Mouse (Mus musculus): ENCODE measurements at regions not wholly inside any gene's neighbourhood (a gene's known extent, or its start where the extent isn't known, plus 50 kb on each side); places are given as distances from the start of the nearest gene placed in this dataset.

DNA sequence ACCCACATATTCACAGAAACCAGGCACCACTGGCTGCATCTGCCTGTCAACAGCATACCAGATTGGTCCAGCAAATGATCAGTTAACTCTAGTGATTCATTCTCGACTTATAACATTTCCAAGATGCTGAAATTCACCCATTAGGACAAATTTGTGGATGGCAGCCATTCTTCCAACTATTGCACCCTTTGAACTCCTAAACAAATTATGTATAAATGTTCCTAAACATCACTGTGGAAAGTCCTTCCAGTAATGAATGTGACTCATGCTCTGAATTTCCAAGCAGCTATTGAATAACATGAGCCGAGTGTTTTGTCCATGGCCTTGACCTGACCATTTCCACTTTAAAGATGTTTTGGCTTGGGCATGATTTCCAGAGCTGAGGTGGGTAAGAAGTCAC, 274.2 kb downstream of the Trib2 start:
- DNase-seq (ENCODE audit: low read depth, low spot score), result no peak
- TF ChIP-seq CHD2 (IDR thresholded peaks at IDR 0.05; ENCODE audit: low read depth, low read length) (no peak), HCFC1 (IDR thresholded peaks at IDR 0.05; ENCODE audit: borderline replicate concordance, insufficient read depth, low read length) (no peak), ZNF384 (IDR thresholded peaks at IDR 0.05; ENCODE audit: low read depth, low read length) (no peak), ZC3H11A (IDR thresholded peaks at IDR 0.05; ENCODE audit: borderline replicate concordance, low read depth, low read length) (no peak)
- H3K36me3 ChIP-seq (ENCODE audit: control insufficient read depth, insufficient read depth, low read length, poor library complexity, severe bottlenecking), result no peaks in the 10 kb centered on the region
- no peaks in the 10 kb centered on the region for H3K9me3 ChIP-seq (ENCODE audit: control insufficient read depth, insufficient read depth, low read depth, low read length)
- in situ Hi-C loops (cut with MboI; ENCODE audit: low sequenced_read_pairs in 2 of 2, unreplicated experiment in 2 of 2), result loop anchor here in 1 of 2 experiments (25.0 kb wide), 1 partner anchor 970 kb away; no protein-coding TSS in a partner anchor
- no peak overlapping the region for H3K9ac ChIP-seq (ENCODE audit: insufficient read depth, low read depth, low read length, poor library complexity, severe bottlenecking)
- no peak overlapping the region for H3K4me3 ChIP-seq (ENCODE audit: insufficient read depth in 1 of 2, low read depth in 1 of 2, low read length in 2 of 2, poor library complexity in 1 of 2, severe bottlenecking in 1 of 2)
- no peaks in the 10 kb centered on the region for H3K4me1 ChIP-seq (ENCODE audit: control insufficient read depth in 2 of 2, insufficient read depth in 2 of 2, low read length in 2 of 2, poor library complexity in 1 of 2)
- H3K27ac ChIP-seq (ENCODE audit: insufficient read depth, low read depth, low read length, poor library complexity, severe bottlenecking), result no peak overlapping the region

GRCm38 (mm10) chr12:15536852-15537368, 279.8 kb downstream of the Trib2 start:
- no peaks in the 10 kb centered on the region for H3K4me1 ChIP-seq (ENCODE audit: control insufficient read depth in 2 of 2, insufficient read depth in 2 of 2, low read length in 2 of 2, poor library complexity in 1 of 2)
- in situ Hi-C loops (cut with MboI; ENCODE audit: low sequenced_read_pairs in 2 of 2, unreplicated experiment in 2 of 2), result loop anchor here in 1 of 2 experiments (25.0 kb wide), 1 partner anchor 975 kb away; no protein-coding TSS in a partner anchor
- H3K36me3 ChIP-seq (ENCODE audit: control insufficient read depth, insufficient read depth, low read length, poor library complexity, severe bottlenecking), result no peaks in the 10 kb centered on the region
- no peak overlapping the region for H3K4me3 ChIP-seq (ENCODE audit: insufficient read depth in 1 of 2, low read depth in 1 of 2, low read length in 2 of 2, poor library complexity in 1 of 2, severe bottlenecking in 1 of 2)
- no peaks in the 10 kb centered on the region for H3K9me3 ChIP-seq (ENCODE audit: control insufficient read depth, insufficient read depth, low read depth, low read length)
- no peak overlapping the region for H3K9ac ChIP-seq (ENCODE audit: insufficient read depth, low read depth, low read length, poor library complexity, severe bottlenecking)
- DNase-seq (ENCODE audit: low read depth, low spot score), result no peak
- H3K27ac ChIP-seq (ENCODE audit: insufficient read depth, low read depth, low read length, poor library complexity, severe bottlenecking), result no peak overlapping the region
- TF ChIP-seq ZC3H11A (IDR thresholded peaks at IDR 0.05; ENCODE audit: borderline replicate concordance, low read depth, low read length) (no peak), CHD2 (IDR thresholded peaks at IDR 0.05; ENCODE audit: low read depth, low read length) (no peak), HCFC1 (IDR thresholded peaks at IDR 0.05; ENCODE audit: borderline replicate concordance, insufficient read depth, low read length) (no peak), MAFK (IDR thresholded peaks at IDR 0.05; ENCODE audit: insufficient read depth, low read depth, low read length) (no peak), ZNF384 (IDR thresholded peaks at IDR 0.05; ENCODE audit: low read depth, low read length) (no peak)

DNA sequence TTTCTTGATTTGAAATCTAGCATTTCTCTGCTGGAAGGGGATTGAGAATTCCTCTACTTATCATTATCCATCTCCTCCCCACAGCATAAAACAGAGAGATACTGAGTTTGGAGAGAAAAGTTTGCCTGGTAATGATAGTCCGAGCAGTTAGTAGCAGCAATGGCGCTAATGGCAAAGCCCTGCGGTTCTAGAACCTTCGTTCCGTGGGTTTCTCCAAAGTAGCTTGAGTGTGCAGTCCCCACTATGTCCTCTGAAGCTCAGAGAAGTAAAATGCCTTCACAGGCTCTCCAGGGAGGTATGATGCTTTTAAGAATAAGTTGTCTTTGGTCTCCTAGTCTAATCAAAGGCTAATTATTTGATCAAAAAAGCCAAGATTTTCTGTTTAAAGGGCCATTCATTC, 280.5 kb downstream of the Trib2 start:
- H3K4me3 ChIP-seq (ENCODE audit: insufficient read depth in 1 of 2, low read depth in 1 of 2, low read length in 2 of 2, poor library complexity in 1 of 2, severe bottlenecking in 1 of 2), result no peak overlapping the region
- H3K36me3 ChIP-seq (ENCODE audit: control insufficient read depth, insufficient read depth, low read length, poor library complexity, severe bottlenecking), result no peaks in the 10 kb centered on the region
- no peaks in the 10 kb centered on the region for H3K4me1 ChIP-seq (ENCODE audit: control insufficient read depth in 2 of 2, insufficient read depth in 2 of 2, low read length in 2 of 2, poor library complexity in 1 of 2)
- in situ Hi-C loops (cut with MboI; ENCODE audit: low sequenced_read_pairs in 2 of 2, unreplicated experiment in 2 of 2), result loop anchor here in 1 of 2 experiments (25.0 kb wide), 1 partner anchor 976 kb away; no protein-coding TSS in a partner anchor
- no peaks in the 10 kb centered on the region for H3K9me3 ChIP-seq (ENCODE audit: control insufficient read depth, insufficient read depth, low read depth, low read length)
- DNase-seq (ENCODE audit: low read depth, low spot score), result no peak
- H3K27ac ChIP-seq (ENCODE audit: insufficient read depth, low read depth, low read length, poor library complexity, severe bottlenecking), result no peak overlapping the region
- TF ChIP-seq MAFK (IDR thresholded peaks at IDR 0.05; ENCODE audit: insufficient read depth, low read depth, low read length) (no peak), CHD2 (IDR thresholded peaks at IDR 0.05; ENCODE audit: low read depth, low read length) (no peak), HCFC1 (IDR thresholded peaks at IDR 0.05; ENCODE audit: borderline replicate concordance, insufficient read depth, low read length) (no peak), ZC3H11A (IDR thresholded peaks at IDR 0.05; ENCODE audit: borderline replicate concordance, low read depth, low read length) (no peak), ZNF384 (IDR thresholded peaks at IDR 0.05; ENCODE audit: low read depth, low read length) (no peak)
- no peak overlapping the region for H3K9ac ChIP-seq (ENCODE audit: insufficient read depth, low read depth, low read length, poor library complexity, severe bottlenecking)

GRCm38 (mm10) chr12:15535822-15536221, 280.9 kb downstream of the Trib2 start:
- Histone ChIP-seq H3K27ac (ENCODE audit: insufficient read depth, low read depth, low read length, poor library complexity, severe bottlenecking) (no peak overlapping the region), H3K4me1 (ENCODE audit: control insufficient read depth in 2 of 2, insufficient read depth in 2 of 2, low read length in 2 of 2, poor library complexity in 1 of 2) (no peaks in the 10 kb centered on the region), H3K4me3 (ENCODE audit: insufficient read depth in 1 of 2, low read depth in 1 of 2, low read length in 2 of 2, poor library complexity in 1 of 2, severe bottlenecking in 1 of 2) (no peak overlapping the region), H3K9me3 (ENCODE audit: control insufficient read depth, insufficient read depth, low read depth, low read length) (no peaks in the 10 kb centered on the region), H3K36me3 (ENCODE audit: control insufficient read depth, insufficient read depth, low read length, poor library complexity, severe bottlenecking) (no peaks in the 10 kb centered on the region), H3K9ac (ENCODE audit: insufficient read depth, low read depth, low read length, poor library complexity, severe bottlenecking) (no peak overlapping the region)
- in situ Hi-C loops (cut with MboI; ENCODE audit: low sequenced_read_pairs in 2 of 2, unreplicated experiment in 2 of 2), result loop anchor here in 1 of 2 experiments (25.0 kb wide), 1 partner anchor 976 kb away; no protein-coding TSS in a partner anchor
- peak; percentile 48; the same call in 1 of the 2 replicates for TF ChIP-seq ZNF384 (IDR thresholded peaks at IDR 0.05; ENCODE audit: low read depth, low read length)
- TF ChIP-seq HCFC1 (IDR thresholded peaks at IDR 0.05; ENCODE audit: borderline replicate concordance, insufficient read depth, low read length), result no peak
- peak; percentile 79; the same call in 1 of the 2 replicates for TF ChIP-seq ZC3H11A (IDR thresholded peaks at IDR 0.05; ENCODE audit: borderline replicate concordance, low read depth, low read length)
- peak; percentile 29 for DNase-seq (ENCODE audit: low read depth, low spot score)
